In genomic region chr12:80845901-80846300, GRCm38 (mm10) we compare ENCODE assay signal across 14 mouse cellular contexts.
"Had no signal": no experiment of that assay in that cellular context is flagged by ENCODE, and none has a peak within 500 bp of the region (broad histone marks: within the 10 kb centered on the region; RNA-seq: fewer than 3 reads in every experiment).

No protein-coding gene starts in this region.

- H3K4me3 ChIP-seq: limb, embryonic 13.5 days; liver, embryonic 13.5 days; midbrain, embryonic 15.5 days; neural tube, embryonic 13.5 days; stomach, embryonic 15.5 days had no signal

- H3K4me1 ChIP-seq: midbrain, embryonic 15.5 days had no signal

- H3K4me2 ChIP-seq: limb, embryonic 13.5 days; liver, embryonic 13.5 days; midbrain, embryonic 15.5 days; neural tube, embryonic 13.5 days; stomach, embryonic 15.5 days had no signal

- DNase-seq: kidney, adult 11 months; kidney, adult 9 months; left cerebral cortex, postnatal 4 days; liver, embryonic 13.5 days; lung, adult 18-20 months; lung, postnatal 4 days; retina, postnatal 1 day; right cerebral cortex, postnatal 14 days; thymus, postnatal 36 days had no signal

- H3K27me3 ChIP-seq: limb, embryonic 13.5 days; liver, embryonic 13.5 days; midbrain, embryonic 15.5 days; neural tube, embryonic 13.5 days; stomach, embryonic 15.5 days had no signal

- H3K9me3 ChIP-seq: limb, embryonic 13.5 days; liver, embryonic 13.5 days; midbrain, embryonic 15.5 days; neural tube, embryonic 13.5 days; stomach, embryonic 15.5 days had no signal

- H3K27ac ChIP-seq: kidney, postnatal 0 days; liver, embryonic 13.5 days; midbrain, embryonic 15.5 days; neural tube, embryonic 13.5 days; stomach, embryonic 15.5 days had no signal

- H3K9ac ChIP-seq: limb, embryonic 13.5 days; liver, embryonic 13.5 days; midbrain, embryonic 15.5 days; neural tube, embryonic 13.5 days; stomach, embryonic 15.5 days had no signal

- ATAC-seq: midbrain, embryonic 15.5 days had no signal

- H3K36me3 ChIP-seq: limb, embryonic 13.5 days; midbrain, embryonic 15.5 days; neural tube, embryonic 13.5 days; stomach, embryonic 15.5 days had no signal
